Mouse (Mus musculus) spleen, adult 12 weeks (tissue): Measurements from ENCODE around the gene A930017K11Rik.

ENCODE experiments used
- DNase-seq: peaks from one replicate; pipeline ENCODE4 v3.0.0; 2022; ENCODE audit warnings: low spot score

A930017K11Rik gene

DNA sequence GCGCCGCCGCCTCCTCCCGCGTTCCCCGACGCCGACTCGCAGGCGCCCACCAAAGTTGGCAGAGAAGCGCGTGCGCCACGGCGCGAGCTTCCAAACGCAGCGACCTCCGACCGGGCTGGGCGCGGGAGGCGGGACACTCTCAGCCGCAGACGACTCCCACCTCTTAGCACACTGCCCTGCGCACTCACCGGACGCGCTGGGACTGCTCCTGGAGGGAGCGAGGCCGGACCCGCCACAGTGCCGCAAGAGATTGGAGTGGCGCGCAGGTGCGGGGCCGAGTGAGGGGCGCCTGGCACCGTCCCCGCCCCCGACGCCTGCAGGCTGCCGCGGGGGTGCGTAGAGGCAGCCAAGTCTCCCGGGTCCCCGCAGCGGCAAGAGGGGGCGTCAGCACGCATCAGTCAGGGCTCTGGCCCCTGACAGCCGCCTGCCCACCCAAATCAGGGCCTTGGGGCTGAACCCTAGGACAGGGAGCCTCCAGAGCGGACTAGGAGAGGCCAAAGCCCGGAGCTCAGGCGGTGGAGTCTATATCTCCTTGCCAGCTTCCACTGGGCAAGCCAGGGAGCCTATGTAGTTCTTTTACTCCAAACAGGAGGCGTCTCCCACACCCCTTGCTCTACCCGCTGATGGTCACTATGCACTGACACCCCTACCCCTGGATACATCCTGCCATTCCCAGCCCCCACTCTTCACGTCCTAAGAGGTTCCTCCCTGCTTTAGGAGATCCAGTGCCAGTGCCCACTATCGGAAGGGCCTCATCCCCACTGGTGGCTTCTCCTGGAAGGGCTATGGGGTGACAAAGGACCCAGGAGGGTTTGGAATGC lies at the start of gene A930017K11Rik:
Gene A930017K11Rik, minus strand, starts transcription at position 763 of the 821 bp plus-strand sequence.
- DNase-seq: no peak

DNA sequence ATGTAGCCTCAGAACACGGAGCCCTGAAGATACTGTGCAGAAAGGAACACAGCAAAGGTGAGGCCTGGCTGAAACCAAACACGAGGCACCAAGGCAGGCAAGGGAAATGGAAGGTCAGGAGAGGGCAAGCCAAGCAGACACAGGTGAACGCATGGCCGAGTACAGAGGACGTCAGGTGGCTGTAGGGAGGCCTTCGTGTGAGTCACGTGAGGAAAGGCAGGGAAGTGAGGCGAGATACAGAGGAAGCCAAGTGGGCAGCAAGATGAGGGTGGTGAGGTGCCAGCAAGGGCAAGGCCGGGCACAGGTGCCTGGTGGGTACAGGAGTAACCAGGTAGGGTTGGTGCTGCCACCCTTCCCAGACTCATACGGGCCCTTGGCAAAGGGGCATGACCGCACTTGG lies 46.1 kb upstream of the A930017K11Rik start:
- DNase-seq: no peak

DNA sequence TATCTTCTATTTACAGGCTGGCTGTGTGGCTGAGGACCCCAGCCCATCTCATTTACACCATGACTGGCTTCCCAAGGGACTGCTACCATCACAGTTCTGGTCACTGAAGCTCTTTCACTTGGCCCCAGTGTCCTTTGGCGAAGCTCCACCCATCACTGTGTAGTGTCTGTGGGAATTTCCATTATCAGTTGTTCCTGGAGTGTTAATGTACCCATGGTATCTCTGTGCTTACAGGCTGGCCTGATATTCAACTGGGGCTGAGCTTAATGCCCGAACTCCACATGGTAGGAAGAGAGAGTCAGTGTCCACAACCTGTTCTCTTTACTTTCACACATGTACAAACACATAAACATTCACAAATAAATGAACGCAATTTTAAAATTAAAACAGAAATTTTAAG lies 41.1 kb upstream of the A930017K11Rik start:
- DNase-seq: no peak

DNA sequence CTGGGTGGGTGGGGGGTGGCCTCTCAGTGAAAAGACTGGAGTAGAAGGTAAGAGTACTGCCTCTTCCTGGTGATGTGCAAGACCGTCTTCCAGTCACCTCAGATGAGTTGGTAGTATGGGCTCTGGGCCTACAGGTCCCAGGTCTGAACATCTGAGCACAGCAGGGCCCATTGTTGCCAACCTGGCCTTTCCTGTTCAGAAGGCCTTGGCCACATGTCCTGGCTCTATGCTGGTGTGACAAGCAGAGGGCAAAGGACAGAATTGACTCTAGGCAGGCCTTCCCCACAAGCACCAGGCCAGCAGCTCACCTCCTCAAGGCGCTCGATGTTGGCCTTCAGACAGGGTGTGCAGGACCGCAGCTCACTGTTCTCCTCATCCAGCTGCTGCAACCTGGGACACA lies 39.9 kb upstream of the A930017K11Rik start:
- DNase-seq: no peak

DNA sequence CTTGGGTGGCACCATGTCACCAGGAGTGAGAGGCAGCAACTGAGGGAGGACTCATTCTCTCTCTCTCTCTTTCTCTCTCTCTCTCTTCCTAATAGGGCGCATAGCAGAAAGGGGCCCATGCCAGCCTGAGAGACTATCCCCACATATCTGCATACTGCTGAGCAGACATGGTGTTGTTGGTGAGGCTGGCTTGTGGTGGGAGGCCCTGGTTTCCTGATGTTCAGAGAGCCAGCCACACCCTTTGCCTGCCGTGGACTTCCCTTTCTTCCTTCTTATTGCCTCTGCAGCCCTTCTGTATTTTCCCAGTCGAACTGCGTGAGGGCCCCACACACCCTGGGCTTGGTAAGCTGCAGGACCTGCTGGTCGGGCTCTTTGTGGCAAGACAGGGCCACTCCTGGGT lies 38.0 kb upstream of the A930017K11Rik start:
- no peak for DNase-seq

DNA sequence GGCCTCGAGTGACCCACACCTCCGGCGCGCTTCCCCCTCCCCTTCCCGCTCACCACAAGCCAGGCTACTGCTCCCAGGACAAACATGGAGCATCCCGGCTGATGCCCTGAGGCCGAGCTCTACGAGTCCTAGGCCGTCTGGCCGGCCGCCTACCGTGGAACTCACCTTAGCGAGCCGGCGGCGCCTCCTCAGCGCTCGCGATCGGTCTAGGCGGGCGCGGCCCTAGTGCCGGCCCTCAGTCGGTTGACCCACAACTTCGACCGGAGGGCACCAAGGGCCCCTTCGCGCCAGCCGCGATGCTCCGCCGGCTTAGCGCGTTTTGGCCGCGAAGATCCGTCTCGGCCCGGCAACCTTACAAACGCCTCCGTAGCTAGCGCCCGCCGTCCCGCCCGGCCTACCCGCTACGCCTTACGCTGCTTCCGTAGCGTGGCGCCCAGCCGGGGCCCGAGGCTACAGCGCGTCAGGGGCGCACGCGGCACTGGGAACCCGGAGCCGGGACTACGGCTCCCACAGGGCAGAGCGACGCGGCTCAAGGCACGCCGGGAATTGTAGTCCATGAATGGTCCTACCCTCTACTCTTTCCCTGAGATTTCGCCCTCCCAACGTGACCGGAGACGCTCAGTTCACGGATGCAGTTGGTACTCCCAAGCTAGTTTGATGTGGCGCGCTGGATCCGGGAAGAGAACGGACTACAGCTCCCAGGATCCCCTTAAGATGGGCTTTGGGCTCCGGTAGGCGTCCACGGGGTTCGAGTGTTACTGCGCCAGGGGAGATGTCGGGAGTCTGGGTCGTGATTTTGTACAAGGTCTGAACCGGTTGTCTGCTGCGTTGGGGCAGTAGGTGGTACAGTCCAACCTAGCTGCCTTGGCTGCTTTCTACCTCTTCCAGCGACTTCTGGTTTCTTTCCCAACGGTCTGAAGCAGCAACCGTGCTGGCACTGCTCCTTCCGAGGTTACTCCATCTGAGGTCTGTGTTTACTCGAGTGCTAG lies 33.2 kb upstream of the A930017K11Rik start, which contains the start of gene Capn15:
Gene Capn15, minus strand, starts transcription at position 491 of the 989 bp plus-strand sequence.
- peak; percentile 82 for DNase-seq

DNA sequence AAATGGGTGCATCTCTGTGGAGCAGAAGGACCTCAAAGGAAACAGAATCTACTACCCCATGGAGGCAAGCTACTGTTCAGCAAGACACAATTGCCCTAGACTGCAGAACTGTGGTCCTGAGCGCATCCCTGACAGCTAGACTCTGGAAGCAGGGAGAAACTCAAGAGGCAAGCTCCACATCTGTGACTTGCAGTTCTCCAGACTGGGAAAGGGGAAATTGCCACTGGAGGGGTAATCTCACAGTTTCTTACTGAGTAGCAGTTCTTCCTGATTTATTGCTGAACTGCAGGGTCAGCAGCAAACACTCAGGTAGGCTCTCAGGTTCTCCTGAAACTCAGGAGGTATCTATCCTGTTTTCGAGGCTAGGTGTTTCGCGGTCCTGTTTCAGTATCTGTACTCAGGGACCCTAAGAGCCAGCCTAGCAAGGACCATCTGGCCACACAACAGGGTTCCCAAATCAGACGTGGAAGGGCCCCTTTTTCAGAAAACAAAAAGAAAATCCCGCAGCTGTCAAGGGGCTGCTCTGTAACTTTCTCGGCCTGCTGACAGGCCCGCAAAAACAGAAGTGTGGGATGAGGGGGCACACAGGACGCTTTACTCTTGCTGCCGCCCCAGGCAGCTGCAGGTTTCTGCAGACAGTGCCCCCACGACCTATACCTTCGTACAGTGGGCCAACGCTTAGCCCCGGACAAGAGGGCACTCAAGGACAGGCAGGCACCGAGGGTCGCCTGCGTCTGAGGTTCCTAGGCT lies 32.4 kb upstream of the A930017K11Rik start:
- DNase-seq: no peak

DNA sequence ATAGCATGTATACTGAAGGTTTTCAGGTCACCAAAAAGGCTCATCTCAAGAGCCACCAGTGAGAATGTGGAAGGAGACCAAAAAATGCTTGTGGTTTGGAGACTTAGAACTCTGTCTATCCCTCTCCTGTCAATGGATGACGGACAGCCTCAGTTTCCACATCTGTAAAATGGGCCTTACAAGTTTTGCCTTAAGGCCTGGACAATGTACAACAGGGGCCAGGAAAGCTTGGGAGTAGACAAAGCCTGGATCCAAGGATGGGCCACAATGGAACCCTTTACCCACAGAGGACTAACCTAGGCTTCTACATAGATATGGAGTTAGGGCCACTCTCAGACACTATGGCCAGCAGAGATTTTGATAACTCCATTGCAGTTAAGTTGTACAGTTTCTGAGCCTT lies 31.7 kb upstream of the A930017K11Rik start:
- DNase-seq: no peak

DNA sequence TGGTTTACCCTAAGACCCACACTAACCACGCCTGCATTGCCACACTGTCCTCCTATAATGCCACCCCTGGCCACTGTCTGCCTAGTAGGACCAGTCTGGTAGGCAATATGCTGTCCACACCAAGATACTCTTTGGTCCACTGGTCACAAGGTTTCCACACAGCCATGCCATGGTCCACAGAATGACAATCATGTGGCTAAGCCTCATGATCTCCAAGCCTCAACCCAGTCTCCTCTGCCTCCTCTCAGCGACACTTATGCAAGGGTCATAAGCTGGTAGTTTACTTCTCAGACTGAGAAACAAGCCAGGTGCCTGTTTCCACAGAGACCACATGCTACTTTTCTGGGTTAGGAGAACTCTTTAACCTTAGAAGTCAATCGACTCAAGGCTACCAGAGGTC lies 30.5 kb upstream of the A930017K11Rik start:
- DNase-seq: no peak

DNA sequence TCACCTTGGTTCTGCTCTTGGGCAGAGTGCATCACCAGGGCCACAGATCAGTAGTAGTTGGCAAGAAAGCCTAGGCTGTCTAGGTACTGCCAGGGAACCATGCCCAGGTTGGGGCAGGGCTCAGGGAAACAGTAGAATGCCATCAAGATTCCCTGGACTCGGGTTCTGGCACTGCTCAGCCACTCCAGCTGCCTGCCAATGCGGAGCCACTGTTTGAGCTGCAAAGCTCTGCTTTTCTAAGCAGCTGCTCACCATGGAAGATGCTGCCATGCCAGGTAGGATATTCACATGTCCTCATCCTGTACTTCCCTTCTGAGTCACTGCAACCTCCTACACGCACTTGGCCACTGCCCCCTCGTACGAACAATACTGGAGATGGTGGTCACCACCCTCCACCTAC lies 28.5 kb upstream of the A930017K11Rik start:
- no peak for DNase-seq

DNA sequence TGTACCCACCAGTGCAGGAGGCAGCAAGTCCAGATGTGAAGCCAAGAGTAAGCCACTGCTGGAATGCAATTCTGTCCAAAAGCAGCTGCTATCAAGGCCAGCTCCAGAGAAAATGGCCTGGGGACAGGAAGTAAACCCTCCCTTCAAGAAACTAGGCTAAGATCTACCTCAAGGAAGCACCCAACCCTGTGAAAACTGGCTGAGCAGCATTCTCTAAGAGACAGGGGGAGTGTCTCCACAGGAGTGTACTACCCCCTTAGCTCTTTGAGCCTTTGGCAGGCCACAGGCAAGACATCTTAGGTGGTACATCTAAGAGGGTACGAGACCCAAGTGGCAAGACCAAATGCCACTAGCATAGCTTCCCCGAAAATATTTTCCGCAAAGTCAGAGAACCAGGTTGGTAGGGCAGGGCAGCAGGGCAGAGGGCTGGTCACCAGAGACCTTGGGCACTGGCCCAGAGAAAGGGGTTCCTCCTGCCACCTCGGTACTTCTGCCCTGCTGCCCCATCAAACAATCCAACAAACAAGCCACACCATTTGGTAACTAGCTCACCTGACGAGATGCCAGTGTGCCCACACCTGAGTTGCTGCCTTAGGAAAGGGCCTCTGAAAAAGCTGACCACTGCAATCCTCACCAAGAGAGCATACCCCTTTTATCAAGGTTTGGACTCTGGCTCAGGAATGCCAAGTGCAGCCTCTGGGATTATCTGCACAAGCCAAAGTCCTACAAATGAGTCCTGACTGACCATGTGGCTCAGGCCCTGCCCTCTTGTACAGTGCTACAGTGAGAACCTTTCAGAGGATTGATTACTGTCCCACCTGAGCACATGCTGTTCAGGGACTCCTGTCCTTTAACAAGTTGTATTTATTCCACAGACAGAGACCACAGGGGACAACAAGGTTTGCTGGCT lies 27.7 kb upstream of the A930017K11Rik start:
- DNase-seq: no peak

DNA sequence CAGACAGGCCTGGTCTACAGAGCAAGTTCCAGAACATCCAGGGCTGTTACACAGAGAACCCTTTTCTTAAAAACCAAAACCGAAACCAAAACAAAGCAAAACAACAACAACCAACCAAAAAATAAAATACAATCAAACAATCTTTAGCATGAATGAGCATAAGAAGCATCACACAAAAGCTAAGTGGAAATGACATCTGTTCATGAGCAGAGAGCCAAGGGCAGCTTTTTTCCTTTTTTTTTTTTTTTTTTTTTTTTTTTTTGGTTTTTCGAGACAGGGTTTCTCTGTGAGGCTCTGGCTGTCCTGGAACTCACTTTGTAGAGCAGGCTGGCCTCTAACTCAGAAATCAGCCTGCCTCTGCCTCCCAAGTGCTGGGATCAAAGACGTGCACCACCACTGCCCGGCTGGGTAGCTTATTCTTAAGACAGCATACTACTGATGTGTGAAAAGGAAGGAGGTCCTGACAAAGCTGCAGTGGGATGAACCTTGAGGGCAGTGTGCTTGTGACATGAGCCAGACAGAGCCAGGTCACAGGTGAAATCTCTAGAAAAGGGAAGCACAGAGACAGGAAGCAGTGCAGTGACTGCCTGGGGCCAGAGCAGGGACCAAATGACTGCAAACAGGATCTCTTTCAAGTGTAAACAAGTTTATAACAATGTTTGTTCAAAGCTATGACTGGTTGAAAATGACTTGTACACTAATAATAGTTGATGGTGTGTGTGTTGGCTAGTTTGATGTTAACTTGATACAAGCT lies 18.8 kb upstream of the A930017K11Rik start:
- no peak for DNase-seq

DNA sequence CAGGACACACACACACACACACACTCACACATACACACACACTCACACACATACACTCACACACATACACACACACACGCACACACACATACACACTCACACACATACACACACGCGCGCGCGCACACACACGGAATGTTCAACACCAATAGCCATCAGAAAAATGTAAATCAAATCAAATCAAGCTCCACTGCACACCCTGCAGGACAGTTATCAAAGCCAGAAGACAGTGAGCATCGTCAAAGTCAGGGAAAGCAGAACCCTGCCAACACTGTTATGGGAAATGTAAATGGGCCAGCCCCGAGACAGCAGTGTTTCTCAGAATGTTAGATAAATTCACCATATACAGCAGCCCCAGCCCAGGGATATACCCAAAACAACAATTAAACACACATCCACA lies 18.1 kb upstream of the A930017K11Rik start:
- no peak for DNase-seq

DNA sequence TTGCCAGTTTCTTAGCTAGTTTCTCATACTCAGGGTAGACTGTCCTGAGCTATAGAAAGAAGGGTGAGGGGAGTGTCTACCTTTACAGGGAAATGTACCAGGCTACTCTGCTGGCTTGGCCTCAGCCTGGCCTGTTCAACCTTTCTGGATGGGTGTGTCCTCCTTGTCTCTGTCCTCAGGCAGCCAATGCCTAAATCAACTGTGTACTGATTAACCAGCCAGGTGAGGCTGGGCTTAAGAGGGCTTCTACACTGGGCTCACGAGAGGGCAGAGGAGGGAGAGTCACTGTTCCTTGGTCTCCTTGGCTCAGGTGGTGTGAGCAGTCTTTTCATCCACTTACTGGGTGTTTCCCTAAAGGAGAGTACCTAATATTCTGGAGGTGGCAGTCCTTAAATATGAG lies 15.8 kb upstream of the A930017K11Rik start:
- DNase-seq: no peak

DNA sequence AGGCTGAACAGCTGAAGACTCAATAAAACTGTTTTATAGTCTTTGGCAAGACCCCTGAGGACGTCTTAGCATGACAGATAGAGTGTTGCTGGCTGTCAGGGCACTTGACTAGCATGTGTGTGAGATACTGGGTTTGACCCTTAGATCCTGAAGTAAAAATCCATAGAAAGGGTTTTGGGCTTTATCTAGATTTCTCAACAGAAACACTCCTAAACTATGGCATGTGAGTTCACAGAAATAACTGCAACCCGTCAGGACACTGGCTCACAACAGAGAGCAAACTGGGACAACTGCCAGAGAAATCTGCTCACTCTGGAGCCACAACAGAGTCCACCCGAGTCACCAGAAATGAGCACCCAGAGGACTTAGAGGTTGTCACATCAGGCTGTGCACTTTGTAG lies 15.3 kb upstream of the A930017K11Rik start:
- no peak for DNase-seq

DNA sequence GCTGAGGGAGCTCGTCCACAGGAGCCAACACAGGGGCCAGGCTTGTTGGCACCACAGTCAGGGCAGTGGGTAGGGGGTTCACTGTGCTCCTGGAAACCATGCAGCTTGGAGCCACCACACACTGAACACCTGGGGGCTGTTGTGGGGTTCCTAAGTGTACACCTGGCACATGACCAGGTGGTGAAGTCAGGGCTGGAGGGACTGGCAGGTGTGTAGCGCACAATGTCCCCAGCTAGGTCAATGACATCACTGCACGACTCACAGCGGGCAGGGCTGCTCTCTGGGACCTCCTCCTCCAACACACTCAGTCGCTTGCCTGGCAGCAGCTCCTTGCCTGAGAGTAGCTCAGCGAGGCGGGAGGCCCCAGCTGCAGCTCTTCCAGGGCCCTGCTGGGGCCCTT lies 11.9 kb upstream of the A930017K11Rik start:
- no peak for DNase-seq

DNA sequence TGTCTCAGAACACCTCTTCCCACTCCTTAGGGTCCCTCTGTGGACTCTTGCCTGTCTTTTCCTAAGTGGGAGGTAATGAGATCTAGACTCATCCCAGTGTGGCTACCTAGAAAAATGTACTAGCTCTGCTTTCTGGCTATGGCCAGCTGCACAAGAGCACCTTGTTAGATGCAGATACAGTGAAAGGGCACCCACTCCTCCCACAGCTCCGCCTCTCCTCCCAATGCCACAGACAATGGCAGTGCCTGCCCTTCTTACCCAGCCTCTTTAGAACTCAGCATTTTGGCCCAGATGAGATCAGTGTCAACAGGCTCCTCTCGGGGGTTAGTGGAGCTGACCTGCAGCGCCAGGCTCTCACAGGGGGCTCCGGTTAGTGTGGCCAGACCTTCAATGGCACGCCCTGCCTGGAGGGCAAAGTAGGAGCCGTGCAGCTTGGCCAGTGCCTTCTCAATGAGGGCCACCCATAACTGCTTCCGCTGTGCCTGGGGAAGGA lies 10.1 kb upstream of the A930017K11Rik start:
- no peak for DNase-seq

DNA sequence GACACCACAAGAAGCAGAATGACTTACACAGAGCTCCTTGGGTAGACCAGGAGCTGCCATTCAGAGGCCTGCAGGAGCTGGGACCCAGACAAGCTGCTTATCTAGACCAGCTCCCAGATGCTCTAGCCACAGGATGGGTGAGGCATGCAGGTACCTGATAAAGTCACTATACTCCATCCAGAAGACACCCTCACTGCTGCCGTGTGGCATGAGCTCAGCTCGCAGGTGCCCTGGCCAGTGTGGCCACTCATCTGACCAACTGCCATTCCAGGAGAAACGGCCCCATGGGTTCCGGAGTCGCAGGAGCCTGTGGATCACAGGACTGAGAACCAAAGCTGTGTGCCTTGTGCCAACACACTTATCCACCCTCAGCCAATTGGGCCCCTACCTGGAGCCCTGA lies 9.2 kb upstream of the A930017K11Rik start:
- DNase-seq: peak; percentile 64

DNA sequence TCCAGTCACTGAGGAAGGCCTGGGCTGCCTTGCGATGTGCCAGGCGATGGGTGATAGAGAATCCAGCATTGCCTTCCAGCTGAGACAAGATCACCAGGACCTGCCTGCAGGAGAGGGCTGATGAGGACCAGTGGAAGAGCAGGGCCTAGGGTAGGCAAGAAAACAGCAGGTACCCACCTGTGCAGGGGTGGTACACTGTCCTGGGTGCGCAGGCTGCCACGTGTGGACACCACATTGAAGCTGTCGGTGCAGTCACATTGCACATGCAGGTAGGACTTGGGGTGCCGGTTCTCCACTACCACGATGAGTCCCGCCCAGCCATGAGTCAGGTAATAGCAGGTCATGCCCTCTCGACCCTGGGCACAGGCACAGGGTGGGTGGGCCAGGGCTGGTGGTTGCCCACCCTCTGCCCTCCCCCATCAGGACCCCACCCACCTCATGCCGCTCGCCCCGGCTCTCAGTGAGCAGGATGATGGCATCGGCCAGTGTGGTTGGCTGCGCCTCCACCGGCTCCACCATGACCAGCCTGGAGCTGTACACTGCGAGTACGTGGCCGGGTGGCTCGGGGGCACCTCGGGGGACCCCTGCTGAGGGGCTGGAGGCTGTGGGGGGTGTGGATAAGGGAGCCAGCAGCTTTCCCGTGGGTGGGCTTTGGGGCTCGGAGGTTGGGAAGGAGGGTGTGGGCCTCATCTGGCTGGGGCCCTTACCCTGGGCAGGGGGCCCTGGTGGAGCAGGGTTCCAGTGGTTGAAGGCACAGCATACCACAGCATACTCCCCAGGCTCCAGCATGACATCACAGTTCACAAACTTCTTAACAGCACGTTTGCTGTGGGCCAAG lies 7.5 kb upstream of the A930017K11Rik start:
- DNase-seq: no peak
